Mouse (Mus musculus) urinary bladder, postnatal 10 days (tissue): ENCODE results near the gene Capzb.

Source experiments
- DNase-seq: peaks from one replicate; pipeline ENCODE4 v3.0.0; 2022; ENCODE audit warnings: low spot score

Gene Capzb

GRCm38 (mm10) chr4:139192499-139193175 is at the start of gene Capzb:
TSS of gene Capzb (plus strand) at chr4:139192899.
- peak; percentile 92 for DNase-seq

GRCm38 (mm10) chr4:139142985-139143384 is 49.7 kb upstream of the Capzb start:
- no peak for DNase-seq

DNA sequence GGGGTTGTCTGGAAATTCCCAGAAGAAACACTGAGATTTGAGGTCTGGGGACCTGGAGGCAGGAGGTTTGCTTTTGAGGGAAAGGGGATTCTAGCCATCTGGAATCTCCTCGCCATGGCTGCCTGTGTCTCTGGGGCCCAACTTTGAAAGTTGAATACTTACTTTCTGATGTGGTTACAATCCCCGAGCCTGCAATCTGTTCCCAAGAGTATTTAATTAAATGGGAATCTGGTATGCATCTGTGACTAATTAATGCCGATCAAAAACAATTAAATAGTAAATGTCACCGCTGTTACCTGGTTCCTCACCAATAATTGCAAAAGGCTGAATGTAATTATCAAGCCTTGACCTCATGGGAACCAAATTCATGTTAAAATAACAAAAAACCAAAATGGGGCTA is 48.1 kb upstream of the Capzb start:
- DNase-seq: no peak

- DNase-seq: no peak
These were observed 47.5 kb upstream of the Capzb start for GRCm38 (mm10) chr4:139145156-139145555.

DNA sequence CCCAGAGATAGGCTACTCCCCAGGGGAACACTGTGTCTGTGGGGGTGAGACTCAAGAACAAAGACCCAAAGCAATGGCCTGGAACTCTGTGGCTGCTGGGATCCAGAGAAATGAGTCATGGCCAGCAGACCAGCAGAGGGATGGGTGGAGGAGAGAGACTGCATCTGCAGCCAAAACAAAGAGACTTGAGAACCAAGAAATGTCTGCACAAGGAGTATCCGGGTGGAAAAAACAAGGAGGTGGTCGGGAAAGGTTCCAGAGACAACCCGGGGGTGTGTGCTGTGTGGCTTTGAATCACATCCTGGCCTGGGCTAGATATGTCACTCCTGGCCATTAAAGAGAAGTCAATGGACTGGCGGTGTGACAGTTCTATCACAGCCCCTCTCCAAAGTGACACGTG is 45.9 kb upstream of the Capzb start:
- no peak for DNase-seq

- DNase-seq: no peak
These were observed 41.3 kb upstream of the Capzb start for GRCm38 (mm10) chr4:139151370-139151769.

- no peak for DNase-seq
These were observed 38.0 kb upstream of the Capzb start for GRCm38 (mm10) chr4:139154576-139155307.

DNA sequence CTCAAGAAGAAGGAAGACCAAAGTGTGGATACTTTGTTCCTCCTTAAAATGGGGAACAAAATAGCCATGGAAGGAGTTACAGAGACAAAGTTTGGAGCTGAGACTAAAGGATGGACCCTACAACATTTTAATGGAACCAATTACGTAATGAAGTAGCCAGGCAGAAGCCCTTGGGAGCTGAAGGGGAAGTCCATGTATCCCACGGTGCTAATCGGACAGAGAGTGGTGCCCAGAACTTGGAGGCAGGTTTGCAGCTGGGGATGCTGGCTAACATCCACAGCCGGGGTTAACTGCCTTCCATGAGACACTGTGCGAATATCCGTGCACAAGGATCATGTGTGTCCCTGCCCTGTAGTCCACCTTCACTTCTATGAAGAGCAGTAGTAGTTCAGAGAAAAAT is 36.2 kb upstream of the Capzb start:
- DNase-seq: no peak

DNA sequence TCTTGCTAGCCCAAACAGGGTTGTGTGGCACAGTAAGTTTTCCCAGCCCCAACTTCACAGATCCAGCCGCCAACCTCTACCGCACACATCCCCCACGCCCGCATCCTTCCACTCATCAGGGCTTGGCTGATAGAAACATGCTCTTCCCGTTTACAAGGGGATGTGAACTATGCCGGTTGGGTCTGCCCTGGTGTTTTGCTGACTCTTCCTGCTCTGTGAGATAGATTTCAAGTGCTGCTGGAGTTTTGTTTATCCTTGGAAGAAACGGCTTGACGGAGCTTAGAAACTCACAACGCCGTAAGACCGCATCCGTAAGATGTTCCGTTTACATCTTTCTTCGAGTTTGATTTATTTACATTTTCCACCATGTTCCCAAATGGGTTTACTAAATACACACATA is 34.3 kb upstream of the Capzb start:
- no peak for DNase-seq

- DNase-seq: no peak
These were observed 31.6 kb upstream of the Capzb start for GRCm38 (mm10) chr4:139161076-139161475.

- no peak for DNase-seq
These were observed 28.6 kb upstream of the Capzb start for GRCm38 (mm10) chr4:139164082-139164481.

- no peak for DNase-seq
These were observed 27.4 kb upstream of the Capzb start for GRCm38 (mm10) chr4:139165259-139165658.

DNA sequence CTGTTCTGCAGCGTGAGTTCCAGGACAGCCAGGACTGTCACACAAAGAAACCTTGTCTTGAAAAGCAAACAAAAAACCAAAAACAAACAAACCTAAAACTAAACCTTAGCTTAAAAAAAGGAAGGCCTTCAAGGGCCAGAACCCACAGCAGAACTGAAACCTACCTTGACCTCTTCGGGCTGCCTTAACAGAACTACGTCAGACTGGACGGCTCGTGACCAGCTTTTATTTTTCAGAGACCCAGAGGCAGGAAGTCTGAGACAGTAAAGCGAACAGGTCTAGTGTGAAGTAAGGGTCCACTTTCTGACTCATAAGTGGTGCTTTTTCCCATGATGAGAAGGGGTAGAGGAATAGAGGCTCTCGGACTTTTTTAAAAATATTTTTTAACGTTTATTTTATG is 26.5 kb upstream of the Capzb start:
- DNase-seq: no peak

GRCm38 (mm10) chr4:139167107-139167506 is 25.6 kb upstream of the Capzb start:
- DNase-seq: no peak

DNA sequence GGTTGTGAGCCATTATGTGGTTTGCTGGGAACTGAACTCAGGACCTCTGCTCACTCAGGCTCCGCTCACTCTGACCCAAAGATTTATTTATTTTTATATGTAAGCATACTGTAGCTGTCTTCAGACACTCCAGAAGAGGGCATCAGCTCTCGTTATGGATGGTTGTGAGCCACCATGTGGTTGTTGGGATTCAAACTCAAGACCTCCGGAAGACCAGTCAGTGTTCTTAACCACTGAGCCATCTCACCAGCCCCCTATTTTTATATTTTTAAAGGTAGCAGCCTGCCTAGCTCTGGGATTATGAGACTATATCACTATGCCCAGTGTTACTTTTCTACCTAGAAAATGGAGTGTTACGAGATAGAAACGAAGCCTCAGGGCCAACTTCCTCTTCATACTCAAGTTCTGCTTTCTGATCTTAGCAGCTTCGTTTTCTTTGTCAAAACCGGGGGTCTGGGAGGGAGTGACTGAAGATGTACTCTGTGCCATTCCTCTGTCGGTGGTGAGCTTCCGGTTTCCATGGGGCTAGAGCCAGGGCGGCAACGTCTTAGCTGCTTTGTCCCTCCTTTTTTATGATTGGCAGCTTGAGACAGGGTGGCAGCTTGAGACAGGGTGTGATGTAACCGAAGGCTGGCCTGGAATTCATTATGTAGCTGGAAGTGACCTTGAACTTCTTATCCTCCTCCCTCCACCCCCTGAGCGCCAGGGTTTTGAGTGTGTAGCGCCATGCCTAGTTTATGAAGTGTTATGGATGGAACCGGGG is 23.5 kb upstream of the Capzb start:
- no peak for DNase-seq

- no peak for DNase-seq
These were observed 22.9 kb upstream of the Capzb start for GRCm38 (mm10) chr4:139169748-139170279.

- DNase-seq: no peak
These were observed 17.4 kb upstream of the Capzb start for GRCm38 (mm10) chr4:139175061-139175971.

DNA sequence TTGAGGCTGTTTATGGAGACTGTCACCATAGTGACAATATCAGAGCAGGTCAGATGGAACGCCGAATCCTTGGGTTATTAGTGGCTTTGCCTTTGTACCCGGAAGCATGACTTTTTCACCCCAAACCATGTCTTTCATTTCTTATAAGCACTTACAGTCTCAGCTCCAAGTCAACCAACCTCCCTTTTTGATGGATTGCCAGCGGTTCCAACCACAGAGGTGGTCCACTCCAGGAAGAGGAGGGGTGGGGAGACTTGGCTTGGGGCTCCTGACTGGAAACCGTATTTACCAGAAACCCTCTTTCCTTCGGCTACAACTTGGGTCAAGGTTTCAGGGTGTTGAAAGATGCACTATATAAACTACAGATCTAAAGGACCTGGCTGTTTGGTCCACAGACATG is 16.7 kb upstream of the Capzb start:
- no peak for DNase-seq

- no peak for DNase-seq
These were observed 14.8 kb upstream of the Capzb start for GRCm38 (mm10) chr4:139177921-139178320.

DNA sequence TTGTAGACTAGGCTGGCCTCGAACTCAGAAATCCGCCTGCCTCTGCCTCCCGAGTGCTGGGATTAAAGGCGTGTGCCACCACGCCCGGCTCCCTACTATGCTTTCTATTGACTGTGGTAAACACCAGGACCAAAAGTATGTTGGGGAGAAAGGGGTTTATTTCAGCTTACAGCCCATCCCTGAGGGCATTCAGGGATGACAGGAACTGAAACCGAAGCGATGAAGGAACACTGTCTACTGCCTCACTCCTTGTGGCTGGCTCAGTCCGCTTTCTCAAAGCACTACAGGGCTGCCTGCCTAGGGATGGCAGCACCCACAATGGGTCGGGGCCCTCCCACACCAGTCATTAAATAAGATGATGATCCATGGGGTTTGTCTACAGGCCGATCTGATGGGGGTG is 14.3 kb upstream of the Capzb start:
- no peak for DNase-seq

DNA sequence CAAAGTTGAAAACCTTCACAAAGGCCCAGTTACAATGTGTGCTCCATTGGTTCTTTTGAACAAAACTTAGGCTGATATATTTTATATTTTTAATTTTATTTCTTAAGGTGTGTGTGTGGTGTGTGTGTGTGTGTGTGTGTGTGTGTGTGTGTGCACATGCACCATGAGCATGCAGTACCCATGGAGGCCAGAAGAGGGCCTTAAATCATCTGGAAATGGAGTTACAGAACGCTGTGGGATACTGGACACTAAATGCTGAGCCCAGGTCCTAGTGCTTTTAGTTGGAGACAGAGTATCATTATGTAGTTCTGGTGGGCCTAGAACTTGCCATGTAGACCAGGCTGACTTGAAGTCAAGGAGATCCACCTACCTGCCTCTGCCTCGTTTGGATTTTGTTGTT is 13.5 kb upstream of the Capzb start:
- no peak for DNase-seq
